Mouse (Mus musculus) kidney, embryonic 15.5 days (tissue): ENCODE results near the gene Hcrtr1. TPM values are rescaled to one million over a fixed set of nuclear protein-coding genes. Genes with fewer than 3 reads are reported as not detected.

Experiments used
- ATAC-seq: fragments of 200-750 bp; cut with Nextera tagmentation; replicated peaks from 2 replicates; pipeline ENCODE4 v1.8.0; 2017; ENCODE audit warnings: moderate TSS enrichment; ENCODE audit not compliant: low FRiP score
- H3K27ac ChIP-seq: fragments of 300-500 bp; sonication (generic); 2 replicates; pipeline ENCODE4 v1.5.1; 2015; ENCODE audit warnings: mild to moderate bottlenecking, inconsistent platforms
- H3K27me3 ChIP-seq: fragments of 300-500 bp; sonication (generic); 2 replicates; pipeline ENCODE4 v1.6.1; 2015; ENCODE audit warnings: inconsistent platforms
- H3K36me3 ChIP-seq: fragments of 300-500 bp; sonication (generic); 2 replicates; pipeline ENCODE4 v1.6.1; 2015; ENCODE audit warnings: inconsistent platforms
- H3K4me1 ChIP-seq: fragments of 300-500 bp; sonication (generic); 2 replicates; pipeline ENCODE4 v1.6.1; 2015; ENCODE audit warnings: inconsistent platforms
- H3K4me2 ChIP-seq: fragments of 300-500 bp; sonication (generic); 2 replicates; pipeline ENCODE4 v1.6.1; 2015; ENCODE audit warnings: moderate library complexity, mild to moderate bottlenecking, inconsistent platforms
- H3K4me3 ChIP-seq: fragments of 300-500 bp; sonication (generic); replicated peaks from 2 replicates; pipeline ENCODE4 v1.5.1; 2015; ENCODE audit warnings: mild to moderate bottlenecking, inconsistent platforms
- H3K9ac ChIP-seq: fragments of 300-500 bp; sonication (generic); 2 replicates; pipeline ENCODE4 v1.6.1; 2015; ENCODE audit warnings: mild to moderate bottlenecking, inconsistent platforms
- H3K9me3 ChIP-seq: fragments of 300-500 bp; sonication (generic); replicated peaks from 2 replicates; pipeline ENCODE4 v1.6.1; 2016; ENCODE audit warnings: inconsistent platforms
- WGBS: fragments of 180-500 bp; shearing (Covaris S2); methylation state at CpG from one replicate; pipeline ENCODE4 v1.1.7; 2015; ENCODE audit warnings: mixed read lengths; 5-methylcytosine and 5-hydroxymethylcytosine counted together
- polyA plus RNA-seq: library from polyadenylated mRNA; unstranded; fragments of >200 nt; fragmentation: Nextera tagmentation; extraction: Ambion mirVana; gene quantifications from 2 replicates; pipeline ENCODE4 v1.2.1, GENCODE M21; 2015

The Hcrtr1 gene
- polyA plus RNA-seq, 1 experiment from 2014 or later = 0.62 TPM

DNA sequence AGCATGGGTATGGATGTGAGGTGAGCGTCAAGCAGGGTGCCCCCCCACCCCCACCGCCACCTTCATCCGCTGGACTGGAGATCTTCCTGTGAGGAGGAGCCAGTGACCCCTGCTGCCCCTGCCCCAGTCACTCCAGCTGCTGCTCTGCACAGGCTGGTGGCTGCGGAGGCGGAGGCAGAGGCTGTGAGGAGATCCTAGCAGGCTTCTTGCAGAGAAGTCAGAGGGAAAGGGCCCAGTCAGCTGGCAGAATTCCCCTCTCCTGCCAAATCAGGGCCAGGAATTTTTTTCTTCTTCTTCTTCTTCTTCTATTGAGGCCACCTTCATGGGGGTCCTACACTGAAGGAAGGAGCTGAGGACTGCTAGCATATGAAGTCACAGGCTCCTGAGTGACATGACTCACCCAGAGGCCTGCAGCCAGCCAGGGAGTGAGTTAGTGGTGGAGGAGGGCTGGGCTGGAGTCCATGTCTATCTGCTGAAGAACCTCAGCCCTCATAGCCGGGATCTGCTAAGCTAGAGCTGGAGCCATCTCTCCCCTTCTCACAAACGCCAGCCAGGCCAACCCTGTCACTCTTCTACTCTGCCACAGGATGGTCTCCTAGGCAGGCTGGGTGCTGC lies 54.7 kb downstream of the Hcrtr1 start:
- no peak for ATAC-seq
- H3K4me2 ChIP-seq = no peak overlapping the region
- peaks cover 19% of the 10 kb centered on the region for H3K4me1 ChIP-seq
- H3K4me3 ChIP-seq = no peak overlapping the region
- WGBS = 38% methylated on average over 7 of the region's 7 CpGs
- H3K27ac ChIP-seq = peak overlapping the region; percentile 41; the same call in 1 of the 2 replicates
- H3K27me3 ChIP-seq = peaks cover 21% of the 10 kb centered on the region
- H3K9ac ChIP-seq = no peak overlapping the region
- no peaks in the 10 kb centered on the region for H3K9me3 ChIP-seq
- no peaks in the 10 kb centered on the region for H3K36me3 ChIP-seq

- Histone ChIP-seq H3K36me3 (no peaks in the 10 kb centered on the region), H3K4me3 (no peak overlapping the region), H3K9ac (no peak overlapping the region), H3K4me1 (peaks cover 19% of the 10 kb centered on the region), H3K27me3 (peaks cover 22% of the 10 kb centered on the region), H3K4me2 (no peak overlapping the region), H3K9me3 (no peaks in the 10 kb centered on the region), H3K27ac (no peak overlapping the region)
- no peak for ATAC-seq
- WGBS = 39% methylated on average over 9 of the region's 9 CpGs
These were observed 56.9 kb downstream of the Hcrtr1 start for GRCm38 (mm10) chr4:130082211-130082610.

DNA sequence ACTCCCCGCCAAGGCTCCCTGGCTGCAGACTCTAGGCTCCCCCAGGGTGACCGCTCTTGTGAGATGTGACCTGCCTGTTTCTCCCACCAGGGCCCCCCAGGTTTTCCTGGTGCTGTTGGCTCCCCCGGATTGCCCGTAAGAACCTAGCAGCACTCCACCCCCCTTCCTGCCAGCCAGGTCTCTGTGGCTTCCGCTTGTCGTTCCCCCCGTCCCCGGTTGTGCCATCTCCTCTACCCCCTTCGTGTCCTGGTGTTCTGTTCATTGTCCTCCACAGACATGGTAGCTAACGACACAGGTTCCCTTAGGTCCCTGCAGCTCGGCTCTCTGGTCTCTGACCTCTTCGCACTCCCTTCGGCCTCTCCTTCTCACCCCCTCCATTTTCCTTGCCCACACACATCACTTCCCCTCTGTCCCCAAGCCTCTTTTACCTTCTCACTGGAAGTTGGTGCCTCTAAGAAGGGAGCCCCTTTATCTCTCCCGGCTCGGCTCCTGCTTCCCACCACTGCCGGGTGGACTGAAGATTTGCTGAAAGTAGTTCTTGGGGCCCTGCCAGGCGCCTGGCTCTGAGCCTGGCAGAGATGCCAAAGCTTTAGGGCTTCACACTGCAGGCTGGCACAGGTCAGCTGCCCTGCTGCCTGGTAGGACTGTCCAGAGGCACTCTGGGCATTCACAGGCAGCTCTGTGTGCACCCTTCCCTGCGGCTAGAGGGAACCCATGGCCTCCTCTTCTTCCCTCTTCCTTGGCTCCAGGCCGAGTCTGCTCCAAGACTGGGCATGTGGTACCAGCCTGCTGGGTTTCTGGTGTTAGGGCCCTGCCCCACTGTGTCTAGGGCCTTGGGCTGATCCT lies 57.6 kb downstream of the Hcrtr1 start:
- H3K9ac ChIP-seq = no peak overlapping the region
- H3K9me3 ChIP-seq = no peaks in the 10 kb centered on the region
- no peak for ATAC-seq
- no peak overlapping the region for H3K27ac ChIP-seq
- WGBS = 72% methylated on average over 19 of the region's 19 CpGs
- H3K36me3 ChIP-seq = no peaks in the 10 kb centered on the region
- peaks cover 24% of the 10 kb centered on the region for H3K27me3 ChIP-seq
- no peak overlapping the region for H3K4me2 ChIP-seq
- peaks cover 19% of the 10 kb centered on the region for H3K4me1 ChIP-seq
- no peak overlapping the region for H3K4me3 ChIP-seq

Other genes with a start within 250 kb of the Hcrtr1 start
- gene Spocd1, start 210.1 kb downstream of the Hcrtr1 start, polyA plus RNA-seq = not detected in 2 replicates
- 1.8 and 2.3 TPM in 2 replicates for gene Adgrb2, start 154.5 kb downstream of the Hcrtr1 start, polyA plus RNA-seq
- gene Col16a1, start 91.5 kb downstream of the Hcrtr1 start, polyA plus RNA-seq = 42.7 and 57.4 TPM in 2 replicates
- 68.9 and 75.1 TPM in 2 replicates for gene Pef1, start 36.8 kb downstream of the Hcrtr1 start, polyA plus RNA-seq
- gene Tinagl1, start 35.8 kb upstream of the Hcrtr1 start, polyA plus RNA-seq = 51.0 and 62.7 TPM in 2 replicates
- 0.26 and 0.39 TPM in 2 replicates for gene Gm853, start 83.0 kb upstream of the Hcrtr1 start, polyA plus RNA-seq
- gene Serinc2, start 139.8 kb upstream of the Hcrtr1 start, polyA plus RNA-seq = 43.8 and 48.8 TPM in 2 replicates
- 70.7 and 81.3 TPM in 2 replicates for gene Fabp3, start 169.2 kb upstream of the Hcrtr1 start, polyA plus RNA-seq
- 0.36 and 0.57 TPM in 2 replicates for gene Gm10570, start 169.3 kb upstream of the Hcrtr1 start, polyA plus RNA-seq
- 65.6 and 75.1 TPM in 2 replicates for gene Zcchc17, start 220.6 kb upstream of the Hcrtr1 start, polyA plus RNA-seq
- 165 and 173 TPM in 2 replicates for gene Snrnp40, start 220.8 kb upstream of the Hcrtr1 start, polyA plus RNA-seq